Mouse (Mus musculus): Measurements from ENCODE around the gene Gm9837.

Gene Gm9837

DNA sequence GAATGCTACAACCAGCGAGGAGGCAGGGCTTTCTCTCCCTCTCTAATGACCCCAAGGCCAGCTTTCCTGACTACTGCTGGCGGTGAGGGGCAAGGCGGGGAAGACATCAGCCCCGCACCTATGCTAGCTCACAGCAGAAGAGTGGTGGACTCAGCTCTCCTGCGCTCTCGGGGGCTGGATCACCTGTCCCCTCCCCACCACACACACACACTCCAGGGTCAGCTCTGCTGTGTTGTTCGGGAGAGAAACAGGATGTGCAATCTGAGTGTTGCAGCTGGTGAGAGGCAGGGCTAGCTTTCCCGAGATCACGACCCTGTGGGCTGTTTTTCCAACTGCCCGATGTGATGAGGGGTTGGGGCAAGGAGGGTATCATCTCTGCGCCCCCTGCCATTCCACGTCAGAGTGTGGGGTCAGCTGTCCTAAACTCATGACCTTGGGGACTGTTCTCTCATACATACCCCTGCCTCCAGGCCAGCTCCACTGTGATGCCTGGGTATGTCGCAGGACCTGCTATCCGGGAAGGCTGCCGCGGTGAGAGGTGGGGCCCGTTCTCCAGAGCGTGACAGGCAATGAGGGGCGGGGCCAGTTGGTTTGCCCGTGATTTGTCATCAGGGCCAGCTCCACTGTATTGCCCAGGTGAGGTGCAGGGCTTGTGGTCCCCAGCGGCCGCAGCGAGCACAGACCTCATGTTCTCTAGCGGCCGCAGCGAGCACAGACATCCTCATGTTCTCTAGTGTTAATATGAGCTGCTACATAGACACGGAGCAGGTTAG lies 16.7 kb upstream of the Gm9837 start:
- DNase-seq (ENCODE audit: low spot score) = no peak

DNA sequence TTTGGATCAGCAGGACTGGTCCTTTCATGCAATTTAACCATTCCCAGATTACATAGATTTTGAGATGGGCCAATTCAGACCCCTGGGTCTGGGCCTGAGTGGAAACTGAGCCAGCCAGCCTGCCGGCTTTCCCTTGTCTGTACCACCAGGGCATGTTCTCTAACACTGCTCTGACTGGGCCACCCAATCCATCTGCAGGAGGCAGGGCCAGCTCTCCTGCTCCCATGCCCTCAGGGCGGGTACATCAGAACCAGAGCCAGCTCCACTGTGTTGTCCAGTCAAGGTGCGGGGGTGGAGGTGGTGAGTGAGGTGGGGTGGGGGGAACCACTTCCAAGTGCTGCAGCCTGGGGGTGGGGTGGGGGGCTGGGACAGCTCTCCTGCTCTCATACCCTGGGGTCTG lies 16.1 kb upstream of the Gm9837 start:
- DNase-seq (ENCODE audit: low spot score) = no peak

DNA sequence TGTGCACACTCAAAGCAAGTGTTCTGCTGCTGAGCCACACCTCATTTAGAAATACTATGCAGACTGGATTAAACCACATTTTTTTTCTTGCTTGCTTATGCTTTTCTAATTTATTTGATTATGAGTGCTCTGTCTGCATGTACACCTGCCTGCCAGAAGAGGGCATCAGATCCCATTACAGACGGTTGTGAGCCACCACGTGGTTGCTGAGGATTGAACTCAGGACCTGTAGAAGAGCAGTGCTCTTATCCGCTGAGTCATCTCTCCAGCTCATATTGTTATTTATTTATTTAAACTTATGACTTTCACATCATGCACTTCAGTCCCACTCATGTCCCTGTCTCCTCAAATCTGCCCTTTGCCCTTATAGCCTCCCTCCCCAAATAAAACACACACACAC lies 15.4 kb upstream of the Gm9837 start:
- DNase-seq (ENCODE audit: low spot score) = no peak

- DNase-seq (ENCODE audit: low spot score) = no peak
Observed at GRCm38 (mm10) chr11:53483159-53483891, 13.0 kb upstream of the Gm9837 start.

DNA sequence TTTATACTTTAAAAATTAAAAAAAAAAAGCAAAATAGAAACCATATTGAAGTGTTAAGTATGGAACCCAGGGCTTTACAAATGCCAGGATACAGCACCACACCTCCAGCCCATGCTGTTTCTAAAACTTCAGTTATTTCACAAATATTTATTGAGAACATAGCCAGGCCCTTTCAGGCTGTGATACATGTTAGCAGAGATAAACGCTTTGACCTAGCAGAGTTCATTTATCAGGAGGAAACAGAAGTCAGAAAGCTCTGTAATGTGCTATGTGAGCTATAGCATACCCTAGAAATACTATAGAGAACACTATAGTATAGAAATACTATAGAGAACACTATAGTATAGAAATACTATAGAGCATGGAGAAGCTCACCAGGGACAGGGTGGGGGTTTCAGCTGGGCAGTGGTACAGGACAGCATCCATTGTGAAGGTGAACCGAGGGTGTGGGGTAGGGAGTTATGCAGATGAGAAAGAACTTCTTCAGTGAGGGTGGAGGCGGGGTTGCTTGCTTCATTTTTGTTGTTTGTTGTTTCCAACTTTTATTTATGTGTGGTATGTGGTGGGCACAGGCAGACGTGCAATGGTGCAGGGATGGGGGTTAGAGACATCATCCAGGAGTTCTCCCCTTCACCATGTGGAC lies 10.9 kb upstream of the Gm9837 start:
- no peak for DNase-seq (ENCODE audit: low spot score)

DNA sequence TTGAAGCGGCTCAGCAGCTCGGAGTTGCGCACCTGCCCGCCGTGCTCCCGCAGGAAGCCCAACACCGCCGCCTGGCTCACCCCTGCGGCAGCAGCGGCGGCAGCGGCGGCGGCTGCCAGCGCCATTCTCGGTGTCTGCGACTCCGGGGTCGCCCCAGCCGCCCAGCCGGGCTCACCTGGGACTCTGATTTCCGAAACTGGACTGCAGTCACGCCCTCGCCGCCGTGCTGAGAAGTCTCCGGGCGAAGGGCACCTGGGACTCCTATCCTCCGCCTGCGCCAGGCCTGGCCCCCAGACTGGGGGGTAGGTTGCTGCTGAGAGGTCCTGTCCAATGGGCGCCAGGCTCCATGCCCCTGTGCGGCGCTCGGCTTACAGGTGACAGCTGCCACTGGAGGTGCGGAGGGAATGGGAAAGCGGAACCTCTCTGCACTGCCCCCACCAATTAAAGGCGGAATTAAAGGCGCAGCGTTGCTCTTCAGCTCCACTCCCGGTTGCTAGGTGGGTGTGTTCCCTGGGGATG lies 9.6 kb upstream of the Gm9837 start, which contains the start of the genes Gm9945 and Sowaha:
Gm9945 (plus strand) TSS at position 384 of the 519 bp plus-strand sequence.
Sowaha (minus strand) TSS at position 492 of the 519 bp plus-strand sequence.
- DNase-seq (ENCODE audit: low spot score) = peak; percentile 37

DNA sequence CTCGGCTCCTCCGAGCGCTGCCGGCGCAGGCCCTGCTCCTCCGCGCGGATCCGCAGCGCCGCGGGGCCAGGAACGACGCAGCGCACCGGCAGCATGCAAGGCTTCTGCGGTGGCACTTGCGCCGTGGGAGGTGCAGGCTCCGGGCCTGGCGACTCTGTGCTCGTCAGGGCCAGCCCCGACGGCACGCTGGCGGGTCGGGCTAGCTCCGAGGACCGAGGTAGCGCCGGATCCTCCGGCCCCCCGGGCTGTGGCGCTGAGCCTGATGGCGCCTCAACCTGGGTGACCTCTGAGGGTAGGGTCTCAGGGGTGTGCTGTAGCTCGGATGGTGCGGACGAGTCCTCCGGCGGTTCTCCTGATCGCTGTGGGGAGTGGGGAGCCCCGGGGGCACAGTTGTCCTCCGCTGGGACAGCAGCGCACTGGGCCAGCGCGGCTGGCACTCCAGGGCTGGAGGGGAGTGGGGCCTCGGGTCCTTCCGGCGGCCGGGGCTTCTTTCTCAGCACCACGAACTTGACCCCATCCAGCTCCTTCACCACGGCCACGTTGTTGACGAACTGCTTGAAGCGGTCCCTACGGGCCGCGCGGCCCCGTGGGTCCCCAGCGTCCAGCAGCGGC lies 9.0 kb upstream of the Gm9837 start:
- DNase-seq (ENCODE audit: low spot score) = no peak

- DNase-seq (ENCODE audit: low spot score) = no peak
Observed at GRCm38 (mm10) chr11:53478383-53479170, 8.3 kb upstream of the Gm9837 start.

DNA sequence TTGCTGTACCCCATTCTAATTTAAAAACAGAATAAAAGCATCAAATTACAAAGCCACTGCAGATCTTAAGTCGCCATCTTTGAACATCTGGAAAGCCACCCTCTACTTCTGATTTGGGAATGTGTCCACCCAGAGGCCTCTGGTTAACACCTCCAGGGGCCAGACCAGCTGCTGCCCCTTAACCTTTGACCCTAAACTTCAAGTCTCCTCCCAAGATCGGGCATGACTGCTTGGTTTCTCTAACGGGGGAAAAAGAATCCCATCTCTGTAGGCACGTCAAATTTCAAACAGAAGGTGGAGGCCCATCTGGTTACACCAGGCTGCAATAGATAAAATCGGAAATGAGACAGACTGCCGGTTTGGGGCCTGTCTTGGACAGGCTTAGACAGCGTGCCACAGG lies 7.6 kb upstream of the Gm9837 start:
- DNase-seq (ENCODE audit: low spot score) = no peak

GRCm38 (mm10) chr11:53475620-53476019 lies 5.3 kb upstream of the Gm9837 start:
- no peak for DNase-seq (ENCODE audit: low spot score)

DNA sequence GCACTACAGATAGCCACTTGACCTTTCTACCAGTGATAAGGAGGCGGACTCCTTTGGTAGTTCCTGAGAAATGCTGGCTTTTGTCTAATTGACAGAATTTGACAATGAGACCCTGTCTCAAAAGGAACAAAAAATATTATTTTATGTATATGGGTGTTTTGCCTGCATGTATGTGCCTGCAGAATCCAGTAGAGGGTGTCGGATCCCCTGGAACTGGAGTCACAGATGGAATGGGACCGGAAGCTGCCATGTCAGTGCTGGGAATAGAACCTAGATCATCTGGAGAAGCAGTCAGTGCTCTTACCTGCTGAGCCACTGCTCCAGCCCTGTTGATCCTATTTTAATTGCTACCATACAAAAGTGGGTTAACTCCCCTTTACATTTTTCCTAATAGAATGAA lies 2.4 kb upstream of the Gm9837 start:
- no peak for DNase-seq (ENCODE audit: low spot score)

GRCm38 (mm10) chr11:53469294-53469967 lies 848 bp downstream of the Gm9837 start:
- no peak for DNase-seq (ENCODE audit: low spot score)

DNA sequence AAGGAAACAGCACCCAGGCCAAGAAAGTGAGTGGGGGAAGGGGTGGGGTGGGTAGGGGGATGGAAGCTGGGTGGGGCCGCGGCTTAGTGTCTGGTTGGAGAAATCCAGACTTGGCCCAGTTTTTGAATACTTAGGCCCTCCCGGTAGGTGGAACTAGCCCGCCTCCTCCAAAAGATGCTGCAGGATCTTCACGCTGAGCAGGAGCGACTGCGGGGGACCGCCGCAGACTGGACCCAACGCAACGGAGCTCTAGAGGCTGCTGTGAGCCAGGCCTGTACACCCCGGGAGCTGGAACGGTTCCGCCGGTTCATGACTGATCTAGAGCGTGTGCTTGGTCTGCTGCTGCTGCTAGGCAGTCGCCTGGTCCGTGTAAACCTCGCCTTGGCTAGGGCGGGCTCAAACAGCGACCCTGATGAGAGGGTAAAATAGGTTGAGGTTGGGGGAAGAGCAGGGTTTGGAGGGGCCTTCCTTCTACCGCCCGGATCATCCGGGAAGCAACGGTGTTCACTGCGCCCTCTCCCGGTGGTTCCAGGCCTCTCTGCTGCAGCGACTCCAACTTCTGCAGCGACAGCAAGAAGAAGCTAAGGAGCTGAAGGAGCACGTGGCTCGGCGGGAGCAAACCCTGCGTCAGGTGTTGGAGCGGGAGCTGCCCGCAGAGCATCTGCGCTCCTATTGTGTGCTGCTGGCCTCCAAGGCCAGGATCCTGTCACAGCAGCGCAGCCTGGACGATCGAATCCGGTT lies 3.9 kb downstream of the Gm9837 start:
- DNase-seq (ENCODE audit: low spot score) = peak; percentile 69

GRCm38 (mm10) chr11:53463551-53464424 lies 6.5 kb downstream of the Gm9837 start:
- no peak for DNase-seq (ENCODE audit: low spot score)

- no peak for DNase-seq (ENCODE audit: low spot score)
Observed at GRCm38 (mm10) chr11:53461727-53462126, 8.6 kb downstream of the Gm9837 start.

DNA sequence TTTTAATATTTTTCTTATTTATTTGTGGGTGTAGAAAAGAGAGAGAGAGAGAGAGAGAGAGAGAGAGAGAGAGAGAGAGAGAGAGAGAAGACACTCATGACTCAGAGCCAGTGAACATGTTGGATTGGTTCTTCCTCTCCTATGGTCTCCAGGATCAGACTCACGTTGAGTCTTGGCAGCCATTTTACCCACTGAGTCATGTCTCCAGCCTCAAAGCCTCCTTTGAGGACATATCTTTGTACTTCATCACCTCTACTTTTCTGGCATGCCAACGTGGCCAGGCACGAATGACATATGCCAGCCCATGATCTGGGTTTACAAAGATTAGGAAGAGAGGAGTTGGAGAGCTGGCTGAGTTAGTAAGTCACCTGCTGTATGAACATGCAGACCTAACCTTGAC lies 10.1 kb downstream of the Gm9837 start:
- no peak for DNase-seq (ENCODE audit: low spot score)

DNA sequence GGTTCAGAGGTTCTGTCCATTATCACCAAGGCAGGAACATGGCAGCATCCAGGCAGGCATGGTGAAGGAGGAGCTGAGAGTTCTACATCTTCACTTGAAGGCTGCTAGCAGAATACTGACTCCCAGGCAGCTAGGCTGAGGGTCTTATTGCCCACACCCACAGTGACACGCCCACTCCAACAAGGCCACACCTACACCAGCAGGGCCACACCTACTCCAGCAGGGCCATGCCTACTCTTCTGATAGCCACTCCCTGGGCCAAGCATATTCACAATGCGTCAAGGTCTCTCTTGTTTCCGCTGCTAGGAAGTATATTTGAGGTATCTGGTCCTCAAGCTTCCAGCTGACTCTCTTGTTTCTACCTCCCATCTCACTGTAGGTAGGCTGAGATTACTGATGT lies 11.3 kb downstream of the Gm9837 start:
- no peak for DNase-seq (ENCODE audit: low spot score)

- DNase-seq (ENCODE audit: low spot score) = no peak
Observed at GRCm38 (mm10) chr11:53457372-53457954, 12.8 kb downstream of the Gm9837 start.
